Mouse (Mus musculus) embryo, embryonic 11.5 days (tissue): ENCODE measurements around the gene Pde3a.
A peak's percentile ranks its signal among the peaks of the same experiment; 100 is the strongest.
"Not testable (repeated sequence)": the region's sequence is repeated elsewhere in the genome, so short reads cannot be mapped to it uniquely, and the experiment has no call there.

Experiments used
- DNase-seq: peaks from one replicate; pipeline ENCODE4 v3.0.0-alpha.2; 2012; ENCODE audit warnings: low read depth, low spot score

Gene Pde3a

DNA sequence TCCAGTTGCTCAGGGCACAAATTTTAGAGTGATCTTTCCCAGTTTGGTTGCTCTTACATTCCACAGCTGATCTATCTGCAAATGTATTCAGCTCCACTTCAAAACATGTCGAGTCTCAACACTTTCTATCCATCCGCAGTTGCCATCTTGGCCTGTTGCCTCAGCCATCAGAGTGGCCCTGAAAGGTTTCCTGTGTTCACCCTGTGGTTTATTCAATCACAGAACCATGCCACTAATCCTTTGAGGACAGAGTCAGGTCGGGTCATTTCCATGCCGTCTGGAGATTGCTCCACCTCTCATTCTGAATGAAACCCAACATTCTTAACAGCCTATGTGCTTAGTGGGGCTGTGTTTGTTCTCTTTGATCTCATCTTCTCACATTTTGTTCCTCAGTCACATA, 73.9 kb downstream of the Pde3a start:
- no peak for DNase-seq

- not testable (repeated sequence) for DNase-seq
Observed at GRCm38 (mm10) chr6:141327134-141327533, 78.1 kb downstream of the Pde3a start.

GRCm38 (mm10) chr6:141328071-141328470, 79.0 kb downstream of the Pde3a start:
- DNase-seq, result no peak

- DNase-seq, result no peak
Observed at GRCm38 (mm10) chr6:141331464-141331863, 82.4 kb downstream of the Pde3a start.

DNA sequence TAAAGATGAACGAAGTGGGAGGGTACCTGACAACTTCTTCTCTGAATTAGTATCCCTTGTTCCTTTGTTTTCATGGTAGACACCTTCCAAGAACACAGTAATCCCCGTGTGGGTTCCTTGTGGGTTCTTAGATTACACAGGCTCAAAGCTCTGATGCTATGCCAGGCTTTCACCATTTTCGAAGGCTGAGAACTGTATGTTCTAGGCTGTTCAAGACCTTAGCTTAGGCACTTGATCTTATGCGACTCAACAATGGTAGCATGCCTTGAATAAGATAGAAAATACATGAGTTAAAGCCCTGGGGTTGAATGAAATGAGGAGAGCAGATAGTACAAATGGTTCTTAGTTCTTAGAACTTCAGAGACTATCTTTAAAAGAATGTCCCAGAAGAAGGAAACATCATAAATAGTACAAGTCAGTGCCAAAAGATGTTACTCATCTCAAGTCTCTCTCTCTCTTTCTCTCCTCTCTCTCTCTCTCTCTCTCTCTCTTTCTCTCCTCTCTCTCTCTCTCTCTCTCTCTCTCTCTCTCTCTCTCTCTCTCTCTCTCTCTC, 83.6 kb downstream of the Pde3a start:
- no peak for DNase-seq

DNA sequence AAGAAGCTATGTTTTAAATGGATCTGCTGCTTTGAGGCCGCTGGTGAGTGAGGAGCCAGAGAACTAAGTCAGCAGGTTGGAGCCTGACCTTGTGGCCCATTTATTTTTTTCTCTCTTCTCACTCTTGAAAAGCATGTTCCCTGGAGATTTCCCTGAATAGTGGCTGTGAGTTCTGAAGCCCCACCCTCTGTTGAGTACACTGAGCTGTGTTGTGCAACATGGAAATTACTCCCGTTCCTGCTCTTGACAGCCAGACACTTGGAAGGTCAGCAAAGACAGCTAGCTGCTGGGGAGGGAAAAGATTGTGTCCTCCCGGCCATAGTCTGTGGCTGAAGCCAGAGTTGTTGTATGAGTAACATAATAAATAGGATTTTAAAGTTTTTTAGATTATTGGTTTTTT, 84.2 kb downstream of the Pde3a start:
- DNase-seq, result no peak

- DNase-seq, result no peak
Observed at GRCm38 (mm10) chr6:141335878-141336277, 86.8 kb downstream of the Pde3a start.

- no peak for DNase-seq
Observed at GRCm38 (mm10) chr6:141336438-141336837, 87.4 kb downstream of the Pde3a start.

DNA sequence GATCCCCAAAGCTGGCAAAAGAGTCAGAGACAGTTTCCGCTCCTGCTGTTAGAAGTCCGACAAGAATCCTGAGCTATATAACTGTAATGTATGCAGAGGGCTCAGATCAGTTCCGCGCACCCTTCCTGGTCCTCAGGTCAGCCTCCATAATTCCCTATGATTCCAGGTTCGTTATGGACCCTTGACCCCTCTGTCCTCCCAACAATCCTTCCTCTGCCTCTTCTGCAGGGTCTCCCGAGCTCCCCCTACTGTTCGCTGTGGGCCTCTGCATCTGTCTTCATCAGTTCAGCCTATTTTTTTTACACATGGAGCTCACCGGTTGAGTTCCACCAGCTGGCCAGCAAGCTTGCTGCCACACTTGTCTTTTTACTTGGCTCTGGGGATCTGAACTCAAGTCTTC, 88.6 kb downstream of the Pde3a start:
- DNase-seq, result no peak

- no peak for DNase-seq
Observed at GRCm38 (mm10) chr6:141341385-141341784, 92.3 kb downstream of the Pde3a start.

- no peak for DNase-seq
Observed at GRCm38 (mm10) chr6:141347870-141348269, 98.8 kb downstream of the Pde3a start.

GRCm38 (mm10) chr6:141348542-141348941, 99.5 kb downstream of the Pde3a start:
- DNase-seq, result no peak

- no peak for DNase-seq
Observed at GRCm38 (mm10) chr6:141350261-141350660, 101.2 kb downstream of the Pde3a start.

DNA sequence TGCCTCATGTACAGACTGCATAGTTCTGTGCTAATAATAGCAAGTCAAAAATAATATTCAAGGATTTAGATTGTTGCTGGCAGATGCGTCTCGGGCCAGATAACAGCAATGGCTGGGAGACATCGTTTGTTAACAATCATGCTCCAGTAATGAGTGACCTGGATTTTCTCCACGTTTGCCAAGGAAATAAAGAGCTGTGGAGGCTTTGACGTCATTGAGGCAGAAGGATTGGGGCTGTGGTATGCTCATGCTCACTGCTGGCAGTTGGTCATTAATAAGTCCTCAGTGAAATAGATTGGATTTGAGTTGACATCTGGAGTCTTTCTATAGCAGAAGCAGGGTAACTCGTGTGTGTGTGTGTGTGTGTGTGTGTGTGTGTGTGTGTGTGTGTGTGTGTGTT, 103.2 kb downstream of the Pde3a start:
- no peak for DNase-seq

GRCm38 (mm10) chr6:141363664-141364063, 114.6 kb downstream of the Pde3a start:
- DNase-seq, result no peak

DNA sequence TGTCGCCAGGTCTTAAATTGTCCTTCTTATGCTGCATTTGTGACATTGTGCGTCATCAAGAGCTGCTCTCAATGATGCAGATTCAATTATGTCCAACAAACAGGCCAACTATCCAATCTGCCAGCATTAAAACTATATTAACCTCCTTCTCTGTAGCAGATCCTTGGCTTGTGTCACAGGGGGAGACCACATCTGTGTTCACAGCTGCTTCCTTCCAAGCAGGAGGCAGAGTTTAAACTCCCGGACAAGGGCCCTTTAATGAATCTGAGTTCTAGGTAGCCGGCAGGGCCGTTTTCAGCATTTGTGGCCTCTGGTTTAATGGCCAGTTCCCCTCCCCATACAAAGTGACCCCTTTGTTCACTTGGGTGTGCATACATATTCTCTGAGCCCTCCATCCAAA, 118.0 kb downstream of the Pde3a start:
- peak; percentile 4 for DNase-seq

DNA sequence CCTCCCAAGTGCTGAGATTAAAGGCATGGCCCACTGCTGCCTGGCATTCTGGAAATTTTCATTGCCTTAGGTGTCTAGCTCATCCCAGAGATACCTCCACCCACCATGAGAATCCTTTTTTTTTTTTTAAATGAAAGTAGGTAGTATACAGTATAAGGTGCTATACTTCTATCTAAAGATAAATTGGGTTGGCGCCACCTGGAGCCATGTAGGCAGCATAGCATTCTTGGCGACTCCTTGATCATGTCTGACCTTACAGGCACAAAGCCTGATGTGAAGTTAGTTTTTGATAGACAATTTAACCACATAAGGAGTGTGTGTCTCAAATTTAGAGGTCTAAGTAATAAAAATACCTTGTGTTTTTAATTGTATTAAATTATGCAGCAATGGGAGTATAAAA, 123.6 kb downstream of the Pde3a start:
- DNase-seq, result no peak

- DNase-seq, result no peak
Observed at GRCm38 (mm10) chr6:141374469-141375057, 125.5 kb downstream of the Pde3a start.

DNA sequence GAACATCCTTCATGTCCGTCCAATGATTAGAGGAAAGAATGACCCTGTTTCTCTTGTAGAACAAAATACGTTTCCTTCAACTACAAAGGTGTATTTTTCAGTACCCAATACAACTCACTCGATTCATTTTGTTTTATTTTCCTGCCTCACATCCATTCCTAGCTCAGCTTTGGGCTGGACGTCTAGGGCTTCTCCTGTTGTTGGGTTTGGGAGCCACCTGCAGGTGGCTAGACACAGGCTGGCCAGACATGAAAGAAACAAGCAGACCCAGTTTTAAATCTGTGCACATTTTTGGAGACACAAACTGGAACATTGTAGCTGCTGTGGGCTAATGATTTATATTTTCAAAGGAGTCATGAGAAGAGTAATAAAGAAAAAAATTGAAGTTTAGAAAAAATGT, 126.1 kb downstream of the Pde3a start:
- DNase-seq, result no peak

GRCm38 (mm10) chr6:141380927-141381326, 131.9 kb downstream of the Pde3a start:
- peak; percentile 5 for DNase-seq

DNA sequence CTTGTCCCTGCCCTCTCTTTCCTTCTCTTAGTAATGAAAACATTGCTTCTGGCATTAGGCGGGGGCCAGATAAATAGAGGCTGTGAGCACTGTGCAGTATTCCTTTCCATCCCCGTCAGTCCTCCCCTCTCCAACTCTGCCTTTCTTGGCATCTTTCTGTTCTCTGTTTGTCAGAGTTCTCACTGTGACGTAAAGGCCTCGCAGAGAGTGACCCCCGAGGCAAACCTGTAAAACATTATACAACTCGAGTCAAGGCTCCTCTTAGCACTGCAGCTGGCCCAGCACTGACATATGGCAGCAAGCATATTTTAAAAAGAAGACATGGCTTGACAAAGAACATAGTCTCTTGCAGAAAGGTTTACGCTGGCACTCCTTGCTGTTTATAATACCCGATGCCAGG, 132.4 kb downstream of the Pde3a start:
- DNase-seq, result peak; percentile 11

GRCm38 (mm10) chr6:141381881-141382370, 132.9 kb downstream of the Pde3a start:
- DNase-seq, result no peak

DNA sequence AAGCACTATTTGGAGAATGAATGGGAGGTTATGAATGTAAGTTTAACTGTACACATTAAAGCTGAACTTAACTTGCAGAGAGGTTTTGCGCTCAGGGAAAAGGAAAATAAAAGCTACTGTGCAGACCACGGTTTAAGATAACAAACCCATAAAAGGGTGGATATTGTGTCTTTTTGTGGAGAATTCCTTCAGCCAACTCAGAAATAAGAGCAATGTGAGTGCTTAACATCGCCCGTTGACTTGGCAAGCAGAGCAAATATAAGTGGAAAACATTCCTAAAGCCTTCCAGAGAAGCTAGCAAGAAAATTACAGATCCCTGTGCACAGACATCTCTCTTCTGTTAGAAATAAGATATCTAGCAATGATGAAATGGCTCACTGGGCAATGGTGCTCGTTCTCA, 139.0 kb downstream of the Pde3a start:
- no peak for DNase-seq

- DNase-seq, result no peak
Observed at GRCm38 (mm10) chr6:141395926-141396325, 146.9 kb downstream of the Pde3a start.
